Mouse (Mus musculus): Measurements from ENCODE around the gene Tjp3. TPM values are rescaled to one million over a fixed set of nuclear protein-coding genes. Genes with fewer than 3 reads are reported as not detected.
A peak's percentile ranks its signal among the peaks of the same experiment; 100 is the strongest.
"Not testable (repeated sequence)": the region's sequence is repeated elsewhere in the genome, so short reads cannot be mapped to it uniquely, and the experiment has no call there.

Gene Tjp3
- polyA plus RNA-seq, 1 experiment from 2014 or later = 42.5 TPM

GRCm38 (mm10) chr10:81230438-81231332, 60.7 kb downstream of the Tjp3 start, which contains the start of gene Atcay:
Atcay (minus strand) TSS chr10:81230833.
- Histone ChIP-seq H3K4me3 (ENCODE audit: low read depth, low read length) (0 out of 2 replicates have a peak within 1 kb of the TSS, but pooled peaks have one; percentile 2), H3K9me3 (ENCODE audit: control insufficient read depth, low read length) (no peaks in the 10 kb centered on the region), H3K27me3 (ENCODE audit: control insufficient read depth, insufficient read depth, low read length) (peaks cover 3% of the 10 kb centered on the region; the same call in 1 of the 2 replicates), H3K4me2 (replicated peaks; ENCODE audit: low read depth) (no peak within 1 kb of the TSS), H3K4me1 (replicated peaks; ENCODE audit: control insufficient read depth, insufficient read depth) (no peaks in the 10 kb centered on the region), H3K9ac (ENCODE audit: low read length) (no peak within 1 kb of the TSS), H3K36me3 (ENCODE audit: control insufficient read depth, insufficient read depth, low read length) (no peaks in the 10 kb centered on the region), H3K27ac (replicated peaks) (no peak within 1 kb of the TSS)
- ATAC-seq (ENCODE audit: low FRiP score, low TSS enrichment) = no peak
- TF ChIP-seq CTCF (IDR thresholded peaks at IDR 0.05; ENCODE audit: low read depth) (peak; percentile 74), EP300 (optimal IDR thresholded peaks at IDR 0.05) (no peak)
- 11% methylated on average over 27 of the region's 27 CpGs for WGBS
- DNase-seq (ENCODE audit: low spot score) = no peak

- no peaks in the 10 kb centered on the region for H3K36me3 ChIP-seq (ENCODE audit: control insufficient read depth, insufficient read depth, low read length)
- H3K4me2 ChIP-seq (replicated peaks; ENCODE audit: low read depth) = no peak overlapping the region
- no peaks in the 10 kb centered on the region for H3K4me1 ChIP-seq (replicated peaks; ENCODE audit: control insufficient read depth, insufficient read depth)
- ATAC-seq (ENCODE audit: low FRiP score, low TSS enrichment) (no peak), DNase-seq (ENCODE audit: low spot score) (no peak)
- WGBS = 16% methylated on average over 20 of the region's 20 CpGs
- H3K27ac ChIP-seq (replicated peaks) = no peak overlapping the region
- no peak for TF ChIP-seq EP300 (optimal IDR thresholded peaks at IDR 0.05)
- TF ChIP-seq CTCF (IDR thresholded peaks at IDR 0.05; ENCODE audit: low read depth) = no peak
- H3K4me3 ChIP-seq (ENCODE audit: low read depth, low read length) = 0 out of 2 replicates have a peak overlapping the region, but pooled peaks have one; percentile 2
- peaks cover 3% of the 10 kb centered on the region; the same call in 1 of the 2 replicates for H3K27me3 ChIP-seq (ENCODE audit: control insufficient read depth, insufficient read depth, low read length)
- no peaks in the 10 kb centered on the region for H3K9me3 ChIP-seq (ENCODE audit: control insufficient read depth, low read length)
- no peak overlapping the region for H3K9ac ChIP-seq (ENCODE audit: low read length)
These were observed 61.5 kb downstream of the Tjp3 start for GRCm38 (mm10) chr10:81229735-81230437.

- not testable (repeated sequence) for H3K36me3 ChIP-seq (ENCODE audit: control insufficient read depth, insufficient read depth, low read length); H3K9me3 ChIP-seq (ENCODE audit: control insufficient read depth, low read length); H3K9ac ChIP-seq (ENCODE audit: low read length); H3K27ac ChIP-seq (replicated peaks); H3K27me3 ChIP-seq (ENCODE audit: control insufficient read depth, insufficient read depth, low read length); H3K4me2 ChIP-seq (replicated peaks; ENCODE audit: low read depth); ATAC-seq (ENCODE audit: low FRiP score, low TSS enrichment); H3K4me1 ChIP-seq (replicated peaks; ENCODE audit: control insufficient read depth, insufficient read depth); DNase-seq (ENCODE audit: low spot score); H3K4me3 ChIP-seq (ENCODE audit: low read depth, low read length)
- WGBS = 49% methylated on average over 2 of the region's 2 CpGs
These were observed 67.7 kb downstream of the Tjp3 start for GRCm38 (mm10) chr10:81223731-81224130.

Small RNA genes lying within 50 kb of the gene (microRNA-seq; reads per million reads assigned to microRNA genes)
- 2.9 reads per million for gene Mir3057

Other genes starting within 250 kb of the Tjp3 start
- gene Sgta, start 231.4 kb downstream of the Tjp3 start, polyA plus RNA-seq (2015; fragmentation: Nextera tagmentation; extraction: Ambion mirVana) = 93.7 and 98.7 TPM in 2 replicates
- gene Thop1, start 221.5 kb downstream of the Tjp3 start, polyA plus RNA-seq (2015; fragmentation: Nextera tagmentation; extraction: Ambion mirVana) = 77.2 and 83.8 TPM in 2 replicates
- gene Creb3l3, start 192.7 kb downstream of the Tjp3 start, polyA plus RNA-seq (2015; fragmentation: Nextera tagmentation; extraction: Ambion mirVana) = 9.3 and 10.4 TPM in 2 replicates
- 135 and 142 TPM in 2 replicates for gene Map2k2, start 185.7 kb downstream of the Tjp3 start, polyA plus RNA-seq (2015; fragmentation: Nextera tagmentation; extraction: Ambion mirVana)
- 87.5 and 94.1 TPM in 2 replicates for gene Zbtb7a, start 156.4 kb downstream of the Tjp3 start, polyA plus RNA-seq (2015; fragmentation: Nextera tagmentation; extraction: Ambion mirVana)
- gene Pias4, start 123.7 kb downstream of the Tjp3 start, polyA plus RNA-seq (2015; fragmentation: Nextera tagmentation; extraction: Ambion mirVana) = 18.7 and 20.9 TPM in 2 replicates
- gene Eef2, start 115.0 kb downstream of the Tjp3 start, polyA plus RNA-seq (2015; fragmentation: Nextera tagmentation; extraction: Ambion mirVana) = 337 and 380 TPM in 2 replicates
- 44.6 and 51.8 TPM in 2 replicates for gene Dapk3, start 108.6 kb downstream of the Tjp3 start, polyA plus RNA-seq (2015; fragmentation: Nextera tagmentation; extraction: Ambion mirVana)
- 0.07 TPM in 1 of 2 replicates, not detected in the other for gene 4930442H23Rik, start 107.7 kb downstream of the Tjp3 start, polyA plus RNA-seq (2015; fragmentation: Nextera tagmentation; extraction: Ambion mirVana)
- gene Nmrk2, start 89.5 kb downstream of the Tjp3 start, polyA plus RNA-seq (2015; fragmentation: Nextera tagmentation; extraction: Ambion mirVana) = 0.07 TPM in 1 of 2 replicates, not detected in the other
- gene Atcay, start 60.7 kb downstream of the Tjp3 start, polyA plus RNA-seq (2015; fragmentation: Nextera tagmentation; extraction: Ambion mirVana) = 0.64 and 0.91 TPM in 2 replicates
- gene Zfr2, start 58.4 kb downstream of the Tjp3 start, polyA plus RNA-seq (2015; fragmentation: Nextera tagmentation; extraction: Ambion mirVana) = 2.1 and 3.2 TPM in 2 replicates
- gene Matk, start 38.6 kb downstream of the Tjp3 start, polyA plus RNA-seq (2015; fragmentation: Nextera tagmentation; extraction: Ambion mirVana) = 1.0 and 1.6 TPM in 2 replicates
- 210 and 215 TPM in 2 replicates for gene Mrpl54, start 24.6 kb downstream of the Tjp3 start, polyA plus RNA-seq (2015; fragmentation: Nextera tagmentation; extraction: Ambion mirVana)
- gene Apba3, start 24.6 kb downstream of the Tjp3 start, polyA plus RNA-seq (2015; fragmentation: Nextera tagmentation; extraction: Ambion mirVana) = 30.5 and 34.6 TPM in 2 replicates
- 19.1 and 21.1 TPM in 2 replicates for gene Pip5k1c, start 1.4 kb upstream of the Tjp3 start, polyA plus RNA-seq (2015; fragmentation: Nextera tagmentation; extraction: Ambion mirVana)
- gene Cactin, start 29.5 kb upstream of the Tjp3 start, polyA plus RNA-seq (2015; fragmentation: Nextera tagmentation; extraction: Ambion mirVana) = 16.2 and 16.6 TPM in 2 replicates
- 19.7 and 20.2 TPM in 2 replicates for gene Tbxa2r, start 37.1 kb upstream of the Tjp3 start, polyA plus RNA-seq (2015; fragmentation: Nextera tagmentation; extraction: Ambion mirVana)
- 0.06 and 0.10 TPM in 2 replicates for gene Gipc3, start 51.7 kb upstream of the Tjp3 start, polyA plus RNA-seq (2015; fragmentation: Nextera tagmentation; extraction: Ambion mirVana)
- 72.2 and 77.9 TPM in 2 replicates for gene Hmg20b, start 58.9 kb upstream of the Tjp3 start, polyA plus RNA-seq (2015; fragmentation: Nextera tagmentation; extraction: Ambion mirVana)
- 7.4 and 7.9 TPM in 2 replicates for gene Mfsd12, start 65.9 kb upstream of the Tjp3 start, polyA plus RNA-seq (2015; fragmentation: Nextera tagmentation; extraction: Ambion mirVana)
- 16.5 and 17.5 TPM in 2 replicates for gene 4930404N11Rik, start 74.2 kb upstream of the Tjp3 start, polyA plus RNA-seq (2015; fragmentation: Nextera tagmentation; extraction: Ambion mirVana)
- 51.4 and 51.6 TPM in 2 replicates for gene Fzr1, start 86.9 kb upstream of the Tjp3 start, polyA plus RNA-seq (2015; fragmentation: Nextera tagmentation; extraction: Ambion mirVana)
- 59.4 and 63.0 TPM in 2 replicates for gene Dohh, start 92.8 kb upstream of the Tjp3 start, polyA plus RNA-seq (2015; fragmentation: Nextera tagmentation; extraction: Ambion mirVana)
- gene Gm48551, start 92.9 kb upstream of the Tjp3 start, polyA plus RNA-seq (2015; fragmentation: Nextera tagmentation; extraction: Ambion mirVana) = 1.1 and 1.4 TPM in 2 replicates
- gene Gm48552, start 97.4 kb upstream of the Tjp3 start, polyA plus RNA-seq (2015; fragmentation: Nextera tagmentation; extraction: Ambion mirVana) = 0.29 and 0.36 TPM in 2 replicates
- 205 and 239 TPM in 2 replicates for gene Smim24, start 101.5 kb upstream of the Tjp3 start, polyA plus RNA-seq (2015; fragmentation: Nextera tagmentation; extraction: Ambion mirVana)
- 40.4 and 42.4 TPM in 2 replicates for gene Nfic, start 164.1 kb upstream of the Tjp3 start, polyA plus RNA-seq (2015; fragmentation: Nextera tagmentation; extraction: Ambion mirVana)
- 0.62 TPM in 2 replicates for gene Celf5, start 191.1 kb upstream of the Tjp3 start, polyA plus RNA-seq (2015; fragmentation: Nextera tagmentation; extraction: Ambion mirVana)
- gene Ncln, start 204.8 kb upstream of the Tjp3 start, polyA plus RNA-seq (2015; fragmentation: Nextera tagmentation; extraction: Ambion mirVana) = 37.0 and 38.3 TPM in 2 replicates
- 1.0 and 1.5 TPM in 2 replicates for gene S1pr4, start 208.6 kb upstream of the Tjp3 start, polyA plus RNA-seq (2015; fragmentation: Nextera tagmentation; extraction: Ambion mirVana)
- gene Gna15, start 232.6 kb upstream of the Tjp3 start, polyA plus RNA-seq (2015; fragmentation: Nextera tagmentation; extraction: Ambion mirVana) = 9.8 and 10.1 TPM in 2 replicates